Mouse (Mus musculus): Measurements from ENCODE around the gene Jazf1. TPM values are rescaled to one million over a fixed set of nuclear protein-coding genes. Genes with fewer than 3 reads are reported as not detected.

Gene Jazf1
- polyA plus RNA-seq, 1 experiment = 1.4 TPM

DNA sequence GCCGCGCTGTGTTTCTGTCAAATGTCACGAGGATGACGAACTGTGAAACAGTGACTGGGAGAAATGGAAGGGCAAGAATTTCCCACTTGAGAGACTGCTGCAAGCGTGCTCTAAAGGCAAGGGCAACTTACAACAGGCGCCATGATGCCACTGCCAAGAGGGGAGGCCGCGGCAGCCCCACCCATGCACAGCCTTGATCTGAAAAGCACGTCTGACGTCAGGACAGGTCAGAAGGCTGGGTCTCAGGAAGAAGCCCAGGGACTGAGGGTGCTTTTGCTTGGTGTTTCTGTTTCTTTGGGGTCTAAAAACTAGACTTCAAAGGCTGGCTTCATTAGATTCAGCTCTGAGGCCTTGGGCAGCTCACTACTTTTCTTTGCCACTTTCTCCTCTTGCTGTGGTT, 278.1 kb downstream of the Jazf1 start:
- DNase-seq = no peak
- H3K4me3 ChIP-seq (ENCODE audit: control insufficient read depth, insufficient read depth, low read length) = no peak overlapping the region
- H3K4me1 ChIP-seq (replicated peaks; ENCODE audit: control insufficient read depth, insufficient read depth, low read length) = no peaks in the 10 kb centered on the region
- TF ChIP-seq POLR2A (IDR thresholded peaks at IDR 0.05; ENCODE audit: control insufficient read depth, extremely low read depth, insufficient read depth, low read length, poor library complexity) (no peak), CTCF (IDR thresholded peaks at IDR 0.05; ENCODE audit: borderline replicate concordance, control insufficient read depth, extremely low read depth, insufficient read depth, low read length, poor library complexity) (no peak)
- no peak overlapping the region for H3K27ac ChIP-seq (ENCODE audit: control insufficient read depth, insufficient read depth, low read length)
- WGBS = 95% methylated on average over 10 of the region's 10 CpGs
- no peaks in the 10 kb centered on the region for H3K36me3 ChIP-seq (ENCODE audit: control insufficient read depth, insufficient read depth, low read length)
- no peaks in the 10 kb centered on the region for H3K27me3 ChIP-seq (ENCODE audit: control insufficient read depth, insufficient read depth, low read length)

DNA sequence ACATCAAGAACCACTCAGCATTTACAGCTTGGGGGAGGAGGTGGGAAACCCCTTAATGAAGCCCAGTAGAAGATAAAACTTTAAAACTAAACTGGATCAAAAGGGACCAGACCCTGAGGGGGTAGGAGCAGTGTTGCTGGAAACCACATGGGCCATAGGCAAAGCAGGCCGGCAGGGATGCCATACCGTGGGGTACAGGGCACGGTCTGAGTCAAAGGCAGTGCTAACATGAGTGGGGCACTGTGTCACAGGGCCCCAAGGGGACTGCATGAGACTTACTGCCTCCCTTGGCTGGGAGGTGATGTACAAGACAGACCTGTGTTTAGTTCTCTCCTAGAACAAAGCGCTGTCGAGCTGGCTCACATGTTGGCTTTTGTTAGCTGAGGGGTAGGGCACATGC, 288.9 kb downstream of the Jazf1 start:
- WGBS = 90% methylated on average over 5 of the region's 5 CpGs
- Histone ChIP-seq H3K4me3 (ENCODE audit: control insufficient read depth, insufficient read depth, low read length) (no peak overlapping the region), H3K27me3 (ENCODE audit: control insufficient read depth, insufficient read depth, low read length) (no peaks in the 10 kb centered on the region), H3K27ac (ENCODE audit: control insufficient read depth, insufficient read depth, low read length) (no peak overlapping the region), H3K36me3 (ENCODE audit: control insufficient read depth, insufficient read depth, low read length) (no peaks in the 10 kb centered on the region), H3K4me1 (replicated peaks; ENCODE audit: control insufficient read depth, insufficient read depth, low read length) (peaks cover 38% of the 10 kb centered on the region)
- no peak for TF ChIP-seq POLR2A (IDR thresholded peaks at IDR 0.05; ENCODE audit: control insufficient read depth, extremely low read depth, insufficient read depth, low read length, poor library complexity)
- no peak for TF ChIP-seq CTCF (IDR thresholded peaks at IDR 0.05; ENCODE audit: borderline replicate concordance, control insufficient read depth, extremely low read depth, insufficient read depth, low read length, poor library complexity)
- no peak for DNase-seq

DNA sequence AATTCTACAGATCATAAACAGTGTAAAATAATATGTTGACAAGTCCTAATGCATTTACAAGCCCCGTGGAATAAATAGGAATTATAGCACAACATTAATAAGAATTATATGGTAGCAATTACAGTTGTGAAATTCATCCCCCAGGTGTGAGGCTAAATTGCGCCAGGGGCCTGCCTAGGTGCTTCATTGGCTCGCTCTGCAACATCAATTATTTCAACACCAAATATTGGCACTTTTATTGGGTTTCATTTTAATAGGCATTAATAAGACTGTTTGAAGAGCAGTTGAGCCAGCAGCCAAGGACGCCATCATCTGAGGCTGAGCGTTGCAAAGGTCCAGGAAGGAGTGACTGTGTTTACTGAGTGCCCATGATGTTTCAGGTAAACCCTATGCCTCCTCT, 289.9 kb downstream of the Jazf1 start:
- TF ChIP-seq CTCF (IDR thresholded peaks at IDR 0.05; ENCODE audit: borderline replicate concordance, control insufficient read depth, extremely low read depth, insufficient read depth, low read length, poor library complexity) (no peak), POLR2A (IDR thresholded peaks at IDR 0.05; ENCODE audit: control insufficient read depth, extremely low read depth, insufficient read depth, low read length, poor library complexity) (no peak)
- H3K4me1 ChIP-seq (replicated peaks; ENCODE audit: control insufficient read depth, insufficient read depth, low read length) = peaks cover 38% of the 10 kb centered on the region
- no peaks in the 10 kb centered on the region for H3K36me3 ChIP-seq (ENCODE audit: control insufficient read depth, insufficient read depth, low read length)
- no peak for DNase-seq
- 98% methylated on average over 5 of the region's 5 CpGs for WGBS
- no peaks in the 10 kb centered on the region for H3K27me3 ChIP-seq (ENCODE audit: control insufficient read depth, insufficient read depth, low read length)
- H3K27ac ChIP-seq (ENCODE audit: control insufficient read depth, insufficient read depth, low read length) = no peak overlapping the region
- no peak overlapping the region for H3K4me3 ChIP-seq (ENCODE audit: control insufficient read depth, insufficient read depth, low read length)

DNA sequence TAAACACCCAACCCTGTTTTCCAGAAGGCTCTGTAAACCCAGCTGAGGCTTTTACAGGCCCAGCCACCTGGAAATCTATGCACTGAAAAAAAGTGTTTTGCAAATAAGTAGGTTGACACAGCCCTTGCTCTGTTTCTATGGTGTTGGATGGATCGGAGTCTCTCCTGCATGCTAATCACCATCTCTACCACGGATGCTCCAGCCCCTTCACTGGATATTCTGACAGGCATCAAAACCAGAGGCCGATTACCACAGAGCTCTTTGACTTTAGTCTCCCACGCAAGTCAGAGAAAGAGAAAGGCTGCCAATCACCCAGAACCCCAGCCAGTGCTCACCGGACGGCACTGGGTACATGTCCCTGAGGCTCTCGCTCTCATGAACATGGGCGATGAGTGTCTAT, 291.4 kb downstream of the Jazf1 start:
- Histone ChIP-seq H3K4me3 (ENCODE audit: control insufficient read depth, insufficient read depth, low read length) (no peak overlapping the region), H3K27me3 (ENCODE audit: control insufficient read depth, insufficient read depth, low read length) (no peaks in the 10 kb centered on the region), H3K27ac (ENCODE audit: control insufficient read depth, insufficient read depth, low read length) (peak overlapping the region; percentile 41; the same call in 1 of the 2 replicates), H3K36me3 (ENCODE audit: control insufficient read depth, insufficient read depth, low read length) (no peaks in the 10 kb centered on the region), H3K4me1 (replicated peaks; ENCODE audit: control insufficient read depth, insufficient read depth, low read length) (peaks cover 38% of the 10 kb centered on the region)
- TF ChIP-seq CTCF (IDR thresholded peaks at IDR 0.05; ENCODE audit: borderline replicate concordance, control insufficient read depth, extremely low read depth, insufficient read depth, low read length, poor library complexity) (no peak), POLR2A (IDR thresholded peaks at IDR 0.05; ENCODE audit: control insufficient read depth, extremely low read depth, insufficient read depth, low read length, poor library complexity) (no peak)
- DNase-seq = no peak
- WGBS = 96% methylated on average over 8 of the region's 8 CpGs

DNA sequence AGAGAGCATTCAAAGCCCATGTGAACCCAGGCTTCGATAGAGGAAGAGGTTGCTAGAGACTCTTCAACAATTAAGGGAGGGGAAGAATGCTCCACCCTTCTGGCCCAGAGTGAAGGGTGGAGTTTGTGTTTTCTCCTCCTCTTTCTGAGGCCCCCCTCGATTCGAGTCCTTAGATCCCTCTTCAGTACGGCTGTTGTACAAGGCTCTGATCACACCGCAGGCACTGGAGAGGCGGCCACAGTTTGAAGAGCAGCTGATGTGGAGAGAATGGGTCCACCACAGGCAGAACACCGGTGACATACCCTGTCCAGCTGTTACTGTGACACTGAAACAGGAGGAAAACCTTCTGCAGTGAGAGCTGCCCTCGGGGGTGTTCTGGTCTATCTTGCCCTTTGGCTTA, 292.5 kb downstream of the Jazf1 start:
- TF ChIP-seq POLR2A (IDR thresholded peaks at IDR 0.05; ENCODE audit: control insufficient read depth, extremely low read depth, insufficient read depth, low read length, poor library complexity) = no peak
- no peak for TF ChIP-seq CTCF (IDR thresholded peaks at IDR 0.05; ENCODE audit: borderline replicate concordance, control insufficient read depth, extremely low read depth, insufficient read depth, low read length, poor library complexity)
- Histone ChIP-seq H3K36me3 (ENCODE audit: control insufficient read depth, insufficient read depth, low read length) (no peaks in the 10 kb centered on the region; the same call in 1 of the 2 replicates), H3K27me3 (ENCODE audit: control insufficient read depth, insufficient read depth, low read length) (no peaks in the 10 kb centered on the region), H3K4me3 (ENCODE audit: control insufficient read depth, insufficient read depth, low read length) (peak overlapping the region; percentile 42), H3K27ac (ENCODE audit: control insufficient read depth, insufficient read depth, low read length) (peak overlapping the region; percentile 41; the same call in 1 of the 2 replicates), H3K4me1 (replicated peaks; ENCODE audit: control insufficient read depth, insufficient read depth, low read length) (peaks cover 38% of the 10 kb centered on the region)
- WGBS = 57% methylated on average over 8 of the region's 8 CpGs
- peak; percentile 38 for DNase-seq

DNA sequence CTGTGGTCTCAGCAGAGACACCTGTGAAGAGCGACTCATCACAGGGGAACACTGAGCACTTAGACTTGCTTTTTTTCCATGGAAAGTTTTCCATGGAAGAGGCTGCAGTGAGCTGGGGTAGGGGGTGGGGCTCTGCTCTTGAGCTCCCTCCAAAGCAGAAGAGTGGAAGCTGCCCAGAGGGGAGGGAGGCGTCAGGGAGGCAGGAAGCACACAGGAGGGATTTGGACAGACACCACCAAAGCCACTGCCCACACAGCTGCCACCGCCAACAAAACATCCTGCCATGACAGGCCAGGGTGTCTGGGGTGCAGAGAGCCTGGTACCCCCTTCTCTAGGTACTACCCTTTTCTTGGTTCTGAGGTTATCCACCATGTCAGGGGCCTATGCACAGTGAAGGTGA, 293.1 kb downstream of the Jazf1 start:
- peaks cover 32% of the 10 kb centered on the region for H3K4me1 ChIP-seq (replicated peaks; ENCODE audit: control insufficient read depth, insufficient read depth, low read length)
- 57% methylated on average over 3 of the region's 3 CpGs for WGBS

DNA sequence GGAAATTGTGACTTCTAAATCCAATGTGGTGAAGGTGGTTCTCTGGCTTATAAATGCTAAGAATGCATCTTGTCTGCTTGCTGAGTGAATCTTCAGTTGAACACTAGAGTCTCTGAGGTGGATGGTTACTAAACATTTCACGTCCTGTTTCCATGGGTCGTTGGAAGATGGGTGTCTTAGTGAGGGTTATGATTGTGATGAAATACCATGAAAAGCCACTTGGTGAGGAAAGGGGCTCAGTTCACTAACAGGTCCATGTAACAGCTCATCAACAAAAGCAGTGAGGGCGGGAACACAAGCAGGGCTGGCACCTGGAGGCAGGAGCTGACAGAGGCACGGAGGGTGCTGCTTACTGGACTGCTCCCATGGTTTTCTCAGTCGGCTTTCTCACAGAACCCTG, 295.3 kb downstream of the Jazf1 start:
- Histone ChIP-seq H3K27ac (ENCODE audit: control insufficient read depth, insufficient read depth, low read length) (no peak overlapping the region), H3K4me1 (replicated peaks; ENCODE audit: control insufficient read depth, insufficient read depth, low read length) (peaks cover 30% of the 10 kb centered on the region), H3K27me3 (ENCODE audit: control insufficient read depth, insufficient read depth, low read length) (no peaks in the 10 kb centered on the region), H3K4me3 (ENCODE audit: control insufficient read depth, insufficient read depth, low read length) (no peak overlapping the region), H3K36me3 (ENCODE audit: control insufficient read depth, insufficient read depth, low read length) (peaks cover 25% of the 10 kb centered on the region)
- TF ChIP-seq POLR2A (IDR thresholded peaks at IDR 0.05; ENCODE audit: control insufficient read depth, extremely low read depth, insufficient read depth, low read length, poor library complexity) = no peak
- TF ChIP-seq CTCF (IDR thresholded peaks at IDR 0.05; ENCODE audit: borderline replicate concordance, control insufficient read depth, extremely low read depth, insufficient read depth, low read length, poor library complexity) = no peak
- WGBS = 83% methylated on average over 5 of the region's 5 CpGs
- DNase-seq = no peak

More for the DNA sequence above, 293.1 kb downstream of the Jazf1 start:
- no peak for TF ChIP-seq CTCF (IDR thresholded peaks at IDR 0.05; ENCODE audit: borderline replicate concordance, control insufficient read depth, extremely low read depth, insufficient read depth, low read length, poor library complexity)
- H3K4me3 ChIP-seq (ENCODE audit: control insufficient read depth, insufficient read depth, low read length) = no peak overlapping the region
- peak; percentile 12 for DNase-seq
- H3K27ac ChIP-seq (ENCODE audit: control insufficient read depth, insufficient read depth, low read length) = no peak overlapping the region
- peaks cover 5% of the 10 kb centered on the region for H3K36me3 ChIP-seq (ENCODE audit: control insufficient read depth, insufficient read depth, low read length)
- H3K27me3 ChIP-seq (ENCODE audit: control insufficient read depth, insufficient read depth, low read length) = no peaks in the 10 kb centered on the region
